Mouse (Mus musculus) telencephalon, adult 2 months (tissue): ENCODE measurements around the gene Gbgt1.
"Not testable (repeated sequence)": the region's sequence is repeated elsewhere in the genome, so short reads cannot be mapped to it uniquely, and the experiment has no call there.

Experiments used
- DNase-seq: peaks from one replicate; pipeline ENCODE4 v3.0.0-alpha.2; 2011; ENCODE audit warnings: low read depth, low spot score

Gbgt1 gene

DNA sequence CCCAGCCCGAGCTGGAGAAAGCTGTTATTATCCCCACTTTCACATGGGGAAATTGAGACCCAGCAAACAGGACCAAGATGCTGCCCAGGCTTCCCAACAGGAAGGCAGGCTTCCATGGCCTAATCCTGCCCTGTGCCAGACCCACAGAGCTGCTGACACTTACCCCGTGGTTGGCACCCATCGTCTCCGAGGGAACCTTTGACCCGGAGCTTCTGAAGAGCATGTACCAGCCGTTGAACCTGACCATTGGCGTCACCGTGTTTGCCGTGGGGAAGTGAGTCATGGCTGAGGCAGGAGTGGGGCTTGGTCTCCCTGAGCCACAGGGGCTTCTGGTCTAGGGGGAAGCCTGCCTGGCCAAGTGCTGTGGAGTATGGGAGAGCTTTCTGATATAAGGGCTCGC lies 6.3 kb downstream of the Gbgt1 start:
- no peak for DNase-seq

DNA sequence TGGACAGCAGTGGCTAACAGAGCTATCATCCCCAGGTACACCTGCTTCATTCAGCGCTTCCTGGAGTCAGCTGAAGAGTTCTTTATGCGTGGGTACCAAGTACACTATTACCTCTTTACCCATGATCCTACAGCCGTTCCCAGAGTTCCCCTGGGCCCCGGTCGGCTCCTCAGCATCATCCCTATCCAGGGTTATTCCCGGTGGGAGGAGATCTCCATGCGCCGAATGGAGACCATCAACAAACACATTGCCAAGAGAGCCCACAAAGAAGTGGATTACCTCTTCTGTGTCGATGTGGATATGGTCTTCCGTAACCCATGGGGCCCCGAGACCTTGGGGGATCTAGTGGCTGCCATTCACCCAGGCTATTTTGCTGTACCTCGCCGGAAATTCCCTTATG lies 8.0 kb downstream of the Gbgt1 start:
- no peak for DNase-seq

DNA sequence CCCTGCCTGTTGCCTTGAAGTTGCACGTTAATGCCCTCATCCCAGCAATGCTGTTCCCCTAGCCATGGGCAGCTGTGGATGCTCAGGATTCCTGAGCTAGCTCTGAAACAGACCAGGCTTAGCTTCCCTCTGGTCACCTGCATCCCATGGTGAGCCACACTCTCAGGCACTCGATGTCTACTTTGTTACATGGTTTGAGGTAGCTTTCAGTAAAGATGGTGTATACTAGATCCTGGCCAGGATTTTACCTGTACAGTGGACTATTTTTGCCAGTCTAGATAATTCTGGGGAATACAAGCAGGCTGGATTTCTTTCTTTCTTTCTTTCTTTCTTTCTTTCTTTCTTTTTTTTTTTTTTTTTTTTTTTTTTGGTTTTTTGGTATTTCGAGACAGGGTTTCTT lies 9.1 kb downstream of the Gbgt1 start, which contains the start of gene Gm10134:
Gm10134 (plus strand) TSS at position 301 of the 400 bp plus-strand sequence.
- DNase-seq = no peak

DNA sequence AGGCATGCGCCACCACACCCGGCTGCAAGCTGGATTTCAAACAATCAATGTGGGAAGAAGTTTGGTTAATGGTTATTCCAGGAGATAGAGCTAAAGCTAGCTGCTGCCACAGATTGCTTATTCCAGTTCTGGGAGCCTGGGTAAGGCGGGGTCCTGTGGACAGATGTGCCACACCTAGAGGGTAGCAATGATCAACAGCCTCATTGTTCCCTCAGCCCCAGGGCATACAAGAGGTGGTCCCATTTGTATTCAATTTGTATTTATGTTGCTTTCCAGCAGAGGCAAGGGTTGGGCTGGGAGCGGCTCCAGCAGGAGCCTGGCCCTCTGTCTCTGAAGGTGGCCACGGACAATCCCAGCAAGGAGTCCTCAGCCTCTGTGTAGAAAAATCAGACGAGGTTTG lies 9.6 kb downstream of the Gbgt1 start:
- no peak for DNase-seq

DNA sequence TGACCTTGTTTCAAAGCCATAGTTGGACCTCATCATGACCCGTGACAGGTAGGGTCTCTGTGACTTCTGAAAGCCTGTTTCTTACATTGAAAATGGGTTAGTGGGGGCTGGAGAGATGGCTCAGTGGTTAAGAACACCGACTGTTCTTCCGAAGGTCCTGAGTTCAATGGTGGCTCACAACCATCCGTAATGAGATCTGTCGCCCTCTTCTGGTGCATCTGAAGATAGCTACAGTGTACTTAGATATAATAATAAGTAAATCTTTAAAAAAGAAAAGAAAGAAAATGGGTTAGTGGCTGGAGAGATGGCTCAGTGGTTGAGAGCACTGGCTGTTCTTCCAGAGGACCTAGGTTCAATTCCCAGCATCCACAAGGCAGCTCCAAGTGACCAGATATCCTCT lies 14.9 kb downstream of the Gbgt1 start:
- not testable (repeated sequence) for DNase-seq

DNA sequence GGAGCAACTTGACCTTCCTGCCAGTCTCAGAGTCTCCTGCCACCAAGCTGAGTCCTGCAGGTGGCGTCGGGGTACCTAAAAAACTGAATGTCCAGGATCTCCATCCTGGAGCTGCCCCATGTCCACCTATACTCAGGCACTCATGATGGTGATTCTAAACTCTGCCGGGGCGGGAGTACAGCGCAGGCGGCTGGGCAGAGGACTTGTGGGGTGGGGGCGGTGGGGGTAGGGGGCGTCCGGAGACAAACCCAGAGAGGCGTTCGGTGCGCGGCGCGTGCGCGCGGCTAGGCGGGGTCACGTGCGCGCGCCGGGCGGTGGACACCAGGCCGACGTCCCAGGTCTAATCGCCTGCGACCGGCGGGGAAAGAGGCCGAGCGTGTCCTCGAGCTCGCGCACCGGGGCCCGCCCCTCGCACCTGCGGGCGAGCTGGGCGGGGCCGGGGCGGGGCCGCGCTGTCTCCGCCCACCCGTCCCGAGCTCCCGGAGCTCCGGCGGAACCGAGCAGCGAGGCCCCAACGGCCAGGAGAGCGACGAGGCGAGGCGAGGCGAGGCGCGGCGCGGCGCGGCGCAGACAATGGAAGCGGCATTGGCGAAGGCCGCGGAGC lies 16.2 kb downstream of the Gbgt1 start, which contains the start of gene Ralgds:
Ralgds (plus strand) TSS at position 328 of the 604 bp plus-strand sequence.
- DNase-seq = no peak

DNA sequence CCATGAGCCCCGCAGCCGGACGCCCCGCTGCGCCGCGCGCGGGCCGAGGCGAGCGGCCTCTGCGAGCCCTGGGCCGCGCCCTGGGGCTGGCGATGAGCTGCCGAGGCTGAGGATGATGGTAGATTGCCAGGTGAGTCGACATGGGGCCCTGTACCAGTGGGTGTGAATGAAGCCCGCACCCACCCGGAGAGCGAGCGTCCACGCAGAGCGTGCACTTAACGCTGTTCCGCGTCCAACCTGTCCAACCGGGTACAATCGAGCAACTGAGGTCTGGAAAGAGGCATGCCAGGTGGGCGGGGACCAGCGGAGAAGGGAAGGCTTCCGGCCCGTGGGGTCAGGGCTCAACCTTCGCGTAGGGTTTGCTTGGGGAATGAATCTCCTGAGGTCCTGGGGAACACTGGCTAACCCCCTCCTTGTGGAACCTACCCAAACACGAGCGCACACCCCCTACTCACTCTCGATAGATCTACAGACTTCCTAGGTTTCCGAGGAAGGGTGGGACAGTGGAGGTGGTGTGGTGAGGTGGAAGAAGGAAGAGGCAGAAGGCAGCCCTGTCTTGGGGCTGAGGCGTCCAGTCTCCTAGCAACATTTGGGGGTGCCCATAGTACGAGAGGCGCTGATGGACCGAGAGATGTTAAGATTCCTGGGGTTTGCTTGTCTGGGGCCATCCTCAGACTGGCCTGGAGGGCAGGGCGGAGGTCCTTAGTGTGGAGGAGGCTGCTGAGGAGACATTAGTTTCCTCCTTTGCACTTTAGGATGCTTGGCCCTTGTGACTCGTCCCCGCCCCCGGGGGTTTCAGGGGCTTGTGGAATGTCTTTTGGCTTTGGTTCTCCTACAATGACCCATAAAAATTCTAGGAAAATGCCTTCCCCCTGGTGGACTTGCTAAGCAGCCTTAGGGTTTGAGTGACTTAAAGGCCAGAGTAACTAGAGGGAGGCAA lies 17.0 kb downstream of the Gbgt1 start:
- no peak for DNase-seq

DNA sequence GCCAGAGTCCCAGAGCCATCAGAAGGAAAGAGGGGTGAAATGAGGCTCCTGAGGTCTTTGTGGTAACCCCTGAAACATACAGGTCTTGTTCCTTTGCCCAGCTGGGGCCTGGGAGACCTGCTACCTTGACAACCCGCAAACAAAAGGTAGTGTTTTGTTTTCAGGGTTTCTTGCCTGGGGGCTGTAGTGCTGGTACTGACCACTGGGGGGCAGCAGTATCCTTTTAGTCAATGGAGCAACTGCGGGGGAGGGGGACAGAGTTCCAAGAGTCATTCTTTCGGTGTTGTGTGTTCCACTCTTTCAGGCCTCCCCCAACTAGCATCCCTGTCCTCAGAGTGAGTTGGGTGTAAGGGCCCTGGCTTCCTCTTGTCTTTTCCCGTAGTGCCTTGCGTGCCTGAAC lies 17.8 kb downstream of the Gbgt1 start:
- no peak for DNase-seq

DNA sequence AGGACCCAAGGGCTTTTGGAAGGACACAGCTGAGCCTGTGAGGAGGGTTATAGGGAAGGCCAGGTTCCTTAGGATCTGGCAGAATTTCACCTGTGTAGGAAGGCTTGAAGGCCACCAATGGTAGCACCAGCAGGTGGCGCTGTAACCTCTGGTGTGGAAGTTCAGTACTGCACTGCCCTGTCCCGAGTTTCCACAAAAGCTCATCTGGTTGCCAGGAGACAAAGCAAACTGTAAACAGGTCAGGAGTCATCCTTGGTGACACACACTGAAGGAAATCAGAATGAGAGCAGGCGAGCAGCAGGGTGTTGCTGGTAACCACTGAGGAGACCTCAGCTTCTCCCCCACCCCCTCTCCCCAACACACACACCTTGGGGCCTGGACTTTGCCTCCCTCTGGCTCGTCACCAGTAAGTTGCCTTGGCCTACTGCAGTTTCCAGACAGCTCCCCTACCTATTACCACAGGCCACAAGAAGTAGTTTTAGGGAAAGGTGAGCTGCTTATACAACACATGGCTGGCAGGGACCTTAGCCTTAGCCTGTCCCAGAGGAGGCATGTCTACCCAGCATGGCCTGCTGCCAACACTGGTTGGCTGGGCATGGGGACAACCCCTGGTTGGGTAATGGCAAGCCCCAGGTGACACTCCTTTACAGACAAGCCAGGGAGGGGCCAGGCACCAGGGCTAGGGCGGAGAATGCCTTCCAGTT lies 20.7 kb downstream of the Gbgt1 start:
- no peak for DNase-seq

DNA sequence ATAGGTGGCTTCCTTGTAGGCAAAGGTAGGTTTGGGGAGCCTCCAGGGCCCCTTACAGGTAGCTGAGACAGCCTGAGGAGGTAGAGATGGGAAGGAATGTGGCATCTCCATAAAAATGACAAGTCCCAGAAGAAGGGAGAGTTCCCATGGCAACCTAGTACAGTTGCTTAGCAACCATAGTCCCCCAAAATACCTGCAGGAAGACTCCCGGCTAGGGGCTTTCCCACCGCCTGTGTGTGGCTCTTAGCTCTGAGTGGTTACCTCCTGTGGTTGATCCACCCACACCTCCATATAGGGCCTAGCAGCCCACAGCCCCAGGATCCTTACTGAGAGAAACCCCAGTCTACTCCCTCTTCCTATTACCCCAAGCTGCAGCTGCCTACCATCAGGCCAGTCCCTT lies 21.5 kb downstream of the Gbgt1 start:
- DNase-seq = peak; percentile 91

DNA sequence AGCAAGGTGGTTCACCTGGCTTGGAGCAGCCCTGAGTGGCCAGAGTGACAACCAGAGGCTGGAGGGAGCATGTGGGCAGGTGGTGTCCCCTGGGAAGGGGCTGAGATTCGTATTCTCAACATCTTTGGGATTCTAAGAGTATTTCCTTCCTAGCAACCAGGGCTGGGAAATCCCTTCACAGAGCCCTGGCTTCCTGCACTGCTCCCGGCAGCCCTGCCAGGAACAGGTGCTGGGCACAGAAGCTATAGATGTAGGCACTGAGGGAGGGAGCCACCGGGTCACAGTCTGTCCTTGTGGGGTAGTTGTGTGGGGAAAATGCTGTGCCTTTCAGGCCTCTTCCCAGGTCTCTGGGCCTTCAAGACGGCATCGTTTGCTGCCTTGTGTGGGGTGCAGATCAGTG lies 23.9 kb downstream of the Gbgt1 start:
- no peak for DNase-seq

DNA sequence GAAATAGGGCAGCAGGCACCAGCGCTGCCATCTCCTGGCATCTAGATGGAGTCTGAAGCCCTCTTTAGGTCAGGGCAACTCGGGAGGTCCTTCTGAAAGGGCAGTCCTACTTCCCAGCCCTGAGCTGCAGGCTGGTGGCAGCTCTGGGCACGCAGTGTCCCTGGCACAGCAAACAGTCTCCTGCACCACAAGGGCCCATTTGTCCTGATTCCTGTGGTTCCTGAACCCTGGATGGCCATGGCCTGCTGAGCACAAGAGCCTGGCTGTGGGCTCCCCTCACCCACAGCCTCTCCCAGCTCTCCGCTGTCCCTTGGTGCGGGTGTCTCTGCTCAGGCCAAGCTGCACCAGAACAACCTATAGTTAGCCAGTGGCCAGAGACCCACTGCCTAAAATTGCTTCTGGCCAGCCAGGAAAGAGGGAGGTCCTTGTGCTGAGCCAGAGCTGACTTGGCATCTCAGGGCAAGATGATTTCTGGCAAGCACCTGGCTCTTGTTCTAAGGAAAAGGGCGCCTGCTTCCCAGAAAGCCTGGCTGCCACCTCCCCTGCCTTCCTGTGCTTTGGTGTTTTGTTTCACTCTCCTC lies 25.0 kb downstream of the Gbgt1 start:
- DNase-seq = no peak

DNA sequence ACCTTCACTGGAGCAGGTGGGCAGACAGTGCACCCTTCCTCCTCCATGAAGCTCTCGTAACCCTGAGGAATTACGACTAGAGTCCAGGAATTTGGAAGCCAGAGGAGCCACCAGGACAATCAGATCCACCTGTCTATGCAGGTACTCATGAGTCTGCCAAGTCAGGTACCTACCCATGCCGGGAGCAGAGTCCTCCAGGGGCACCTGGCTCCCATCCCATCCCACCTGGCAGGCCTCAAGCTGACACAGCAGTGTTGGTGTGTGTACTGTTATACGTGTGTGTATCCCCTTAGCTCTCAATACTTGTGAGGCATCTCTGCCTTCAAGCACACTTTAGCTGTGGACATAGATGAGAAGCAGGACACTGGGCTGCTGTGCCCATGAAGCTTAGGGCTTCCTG lies 25.5 kb downstream of the Gbgt1 start:
- DNase-seq = no peak

DNA sequence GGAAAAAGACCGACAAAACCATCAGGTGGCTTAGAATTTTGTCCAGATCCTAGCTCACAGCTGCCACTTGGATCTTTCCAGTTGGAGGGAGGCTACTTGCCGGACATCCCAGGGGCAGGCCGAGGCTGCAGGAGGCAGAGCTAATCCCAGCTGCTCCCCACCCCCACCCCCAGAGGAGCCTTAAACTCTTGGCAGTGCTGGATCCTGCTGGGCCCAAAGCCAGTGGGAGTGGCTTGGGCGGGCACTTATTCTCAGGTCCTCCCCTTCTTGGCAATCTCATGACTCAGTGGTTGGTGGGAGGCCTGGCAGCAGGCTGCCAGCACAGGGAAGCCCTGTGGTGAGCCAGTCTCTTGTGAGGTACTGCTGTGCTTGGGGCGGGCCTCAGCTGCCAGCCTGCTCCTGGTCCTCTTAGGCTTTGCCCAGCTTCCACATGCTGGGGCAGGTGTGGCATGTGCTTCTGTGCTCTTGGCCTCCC lies 27.0 kb downstream of the Gbgt1 start:
- peak; percentile 92 for DNase-seq

DNA sequence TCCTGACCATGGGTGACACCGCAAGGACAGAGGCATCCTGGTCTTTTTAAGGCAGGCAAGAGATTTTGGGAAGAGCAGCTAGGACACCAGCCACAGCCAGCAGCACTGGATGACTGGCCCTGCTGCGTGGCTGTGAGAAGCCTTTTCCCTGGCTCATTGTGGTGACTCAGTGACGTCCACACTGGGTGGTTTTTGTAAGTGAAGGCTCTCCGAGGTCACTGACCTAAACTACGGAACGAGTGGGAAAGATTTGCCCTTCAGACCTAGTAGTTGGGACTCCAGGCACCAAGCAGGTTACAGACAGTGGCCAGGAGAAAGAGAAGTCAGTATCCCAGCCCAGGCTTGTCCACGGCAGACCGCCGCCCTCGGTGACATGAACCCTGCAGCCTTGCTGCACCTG lies 27.7 kb downstream of the Gbgt1 start:
- no peak for DNase-seq

DNA sequence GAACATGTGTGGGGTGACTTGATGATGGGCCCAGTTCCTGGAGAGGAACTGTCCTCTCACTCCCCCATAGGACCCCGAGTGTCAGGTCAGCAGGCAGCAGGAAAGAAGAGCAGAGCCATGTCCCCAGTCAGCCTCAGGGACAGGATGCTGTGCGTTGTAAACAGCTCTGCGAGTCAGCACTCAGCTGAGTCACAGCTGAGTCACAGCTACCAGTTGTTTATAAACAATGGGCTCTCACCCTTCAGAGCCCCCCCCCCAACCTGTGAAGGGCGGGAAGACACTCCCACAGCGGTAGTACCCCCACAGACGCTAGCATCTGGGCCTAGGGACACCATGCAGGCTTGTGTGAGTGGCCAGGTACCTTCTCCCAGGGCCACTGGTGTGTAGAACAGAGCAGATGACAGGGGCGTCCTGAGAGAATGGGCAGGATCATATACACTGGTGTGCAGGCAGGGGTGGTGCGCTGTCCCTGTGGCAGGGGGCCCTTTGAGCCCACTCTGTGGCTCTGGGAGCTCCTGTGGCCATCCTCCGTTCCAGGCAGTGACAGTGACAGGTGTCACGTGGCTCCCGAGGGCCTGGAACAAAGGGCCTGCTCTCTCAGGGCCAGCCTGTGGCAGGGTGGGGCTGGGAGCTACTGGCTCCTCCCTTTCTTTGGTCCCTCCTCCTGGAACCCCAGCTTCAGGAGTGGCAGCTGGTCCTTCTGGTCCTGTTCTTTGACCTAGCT lies 28.7 kb downstream of the Gbgt1 start:
- DNase-seq = no peak

DNA sequence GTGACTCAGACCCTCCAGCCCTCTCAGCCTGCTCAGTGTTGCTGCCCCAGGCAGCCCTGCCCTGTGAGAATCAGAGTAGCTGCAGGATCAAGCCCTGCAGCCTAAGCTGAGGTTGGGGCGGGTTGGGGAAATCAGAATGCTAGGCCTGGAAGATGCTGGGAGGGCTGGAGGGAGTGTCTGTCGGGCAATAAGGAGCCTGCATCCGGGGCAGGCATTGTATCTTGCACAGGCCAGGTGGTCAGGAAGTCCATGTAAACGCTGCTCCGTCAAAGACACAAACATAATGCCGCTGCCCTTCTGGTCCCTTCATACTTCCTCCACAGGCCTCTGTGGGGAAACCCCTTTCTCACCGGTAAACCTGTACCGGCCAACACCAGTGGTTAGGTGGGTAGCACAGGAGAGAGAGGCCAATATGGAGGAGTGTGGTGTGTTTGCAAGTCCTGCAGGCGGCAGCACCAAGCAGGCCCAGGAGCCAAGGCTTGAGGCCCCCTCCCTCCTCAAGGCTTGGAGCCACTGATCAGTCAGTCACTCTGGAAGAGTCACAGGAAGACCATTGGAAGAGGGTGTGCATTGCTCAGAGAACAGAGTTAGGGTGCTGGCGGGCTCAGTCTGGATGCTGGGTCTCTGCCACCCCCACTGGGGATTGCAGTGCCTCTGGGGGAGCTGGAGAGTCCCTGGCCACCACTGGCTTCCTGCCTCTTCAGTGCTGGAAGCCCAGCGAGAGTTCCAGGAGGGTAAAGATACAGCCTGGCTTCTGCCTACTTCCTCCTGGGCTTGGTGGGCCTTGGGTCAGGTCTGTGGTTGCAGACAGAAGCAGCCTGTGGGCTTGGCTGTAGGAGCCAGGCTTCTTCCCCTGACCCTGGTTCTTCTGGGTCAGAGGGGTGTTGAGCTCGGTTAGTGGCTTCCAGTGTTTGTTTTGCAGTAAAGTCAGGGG lies 29.5 kb downstream of the Gbgt1 start:
- no peak for DNase-seq

DNA sequence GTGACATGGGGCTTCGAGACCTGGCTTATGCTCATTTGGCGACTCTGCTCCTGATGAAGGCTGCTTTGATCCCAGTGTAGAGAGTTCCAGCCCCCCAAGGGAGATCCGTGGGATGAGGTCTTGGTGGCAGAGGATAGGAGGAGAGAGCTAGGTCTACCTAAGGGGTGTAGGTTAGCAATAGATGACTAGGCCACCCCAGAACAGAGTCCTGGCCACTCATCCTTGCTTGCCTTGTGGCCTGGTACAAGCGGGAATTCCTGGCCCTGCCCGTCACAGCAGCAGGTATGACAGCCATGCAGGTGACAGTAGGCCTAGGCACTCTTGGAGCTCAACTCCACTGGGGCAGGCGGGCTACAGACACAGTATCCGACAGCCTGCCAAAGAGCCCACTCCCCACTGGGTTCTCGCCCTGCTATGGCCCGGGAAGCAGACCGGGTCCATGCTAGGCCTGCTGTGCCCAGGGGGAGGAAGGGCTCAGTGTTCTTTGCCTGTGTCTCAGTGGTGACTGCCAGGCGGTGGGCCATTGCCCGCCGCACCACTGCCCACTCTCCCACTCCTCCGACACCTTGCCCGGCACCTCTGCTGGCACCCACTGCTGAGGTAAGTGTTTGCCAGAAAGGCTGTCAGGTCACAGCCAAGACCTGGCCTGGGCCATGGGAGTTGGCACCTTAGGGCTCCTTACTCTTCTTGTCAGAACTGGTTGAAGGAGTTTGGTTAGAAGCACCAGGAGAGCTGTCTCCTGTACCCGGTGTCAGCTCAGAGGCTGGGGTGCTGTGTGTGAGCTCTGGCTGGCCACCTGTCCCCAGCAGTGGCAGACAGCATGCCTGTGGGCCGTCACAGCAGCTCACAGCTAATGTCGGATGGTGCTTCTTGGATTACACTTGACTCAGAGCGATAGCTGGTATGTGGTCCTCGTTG lies 31.0 kb downstream of the Gbgt1 start:
- DNase-seq = no peak

DNA sequence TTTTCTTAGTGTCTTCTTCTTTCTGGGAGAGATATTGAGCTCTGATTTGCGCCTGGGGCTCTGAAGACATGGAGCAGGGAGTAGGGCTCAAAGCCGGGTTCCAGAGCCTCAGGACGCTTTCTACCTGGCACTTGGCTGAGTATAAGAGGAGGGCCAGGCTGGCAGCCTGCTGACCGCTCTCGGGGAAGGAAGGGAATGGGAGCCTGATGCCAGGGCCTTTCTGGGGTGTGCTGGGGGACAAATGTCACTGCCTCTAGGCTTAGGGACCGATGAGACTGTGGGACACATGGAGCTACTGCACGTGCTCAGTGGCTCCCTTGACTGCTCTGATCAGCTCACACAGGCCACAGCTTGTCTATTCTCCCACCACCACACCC lies 31.7 kb downstream of the Gbgt1 start:
- DNase-seq = no peak
